Mouse (Mus musculus) lung, embryonic 16.5 days (tissue): ENCODE measurements around the gene Mapk1ip1l. TPM values are rescaled to one million over a fixed set of nuclear protein-coding genes. Genes with fewer than 3 reads are reported as not detected.

Source experiments
- ATAC-seq: fragments of 200-750 bp; cut with Nextera tagmentation; 2 replicates; pipeline ENCODE4 v1.8.0; 2017; ENCODE audit warnings: low read depth, mild to moderate bottlenecking, moderate library complexity
- H3K27ac ChIP-seq: fragments of 300-500 bp; sonication (generic); 2 replicates; pipeline ENCODE4 v1.5.1; 2014; ENCODE audit warnings: mild to moderate bottlenecking, control low read depth, low read length
- H3K27me3 ChIP-seq: fragments of 300-500 bp; sonication (generic); 2 replicates; pipeline ENCODE4 v1.6.1; 2014; ENCODE audit warnings: low read depth, low read length, mixed read lengths; ENCODE audit not compliant: control insufficient read depth, insufficient read depth
- H3K36me3 ChIP-seq: fragments of 300-500 bp; sonication (generic); 2 replicates; pipeline ENCODE4 v1.6.1; 2014; ENCODE audit warnings: low read length; ENCODE audit not compliant: control insufficient read depth, insufficient read depth
- H3K4me1 ChIP-seq: fragments of 300-500 bp; sonication (generic); replicated peaks from 2 replicates; pipeline ENCODE4 v1.6.1; 2014; ENCODE audit warnings: low read length, mixed read lengths; ENCODE audit not compliant: control insufficient read depth, insufficient read depth
- H3K4me2 ChIP-seq: fragments of 300-500 bp; sonication (generic); 2 replicates; pipeline ENCODE4 v1.6.1; 2014; ENCODE audit warnings: low read depth, low read length, control low read depth
- H3K4me3 ChIP-seq: fragments of 300-500 bp; sonication (generic); 2 replicates; pipeline ENCODE4 v1.5.1; 2014; ENCODE audit warnings: mild to moderate bottlenecking, low read length, control low read depth
- H3K9ac ChIP-seq: fragments of 300-500 bp; sonication (generic); 2 replicates; pipeline ENCODE4 v1.6.1; 2014; ENCODE audit warnings: low read length, control low read depth
- H3K9me3 ChIP-seq: fragments of 300-500 bp; sonication (generic); 2 replicates; pipeline ENCODE4 v1.6.1; 2016; ENCODE audit warnings: low read length; ENCODE audit not compliant: control insufficient read depth
- WGBS: fragments of 180-500 bp; shearing (Covaris S2); extraction: QIAGEN DNeasy Blood & Tissue Kit; methylation state at CpG from one replicate; pipeline ENCODE4 v1.1.7; 2014; 5-methylcytosine and 5-hydroxymethylcytosine counted together
- polyA plus RNA-seq: library from polyadenylated mRNA; unstranded; fragments of >200 nt; fragmentation: Nextera tagmentation; extraction: Ambion mirVana; gene quantifications from 2 replicates; pipeline ENCODE4 v1.2.1, GENCODE M21; 2015

Mapk1ip1l gene
- polyA plus RNA-seq, 1 experiment from 2014 or later, result 71.0 TPM

- peaks cover 11% of the 10 kb centered on the region for H3K4me1 ChIP-seq
- WGBS, result 49% methylated on average over 2 of the region's 2 CpGs
- no peak for ATAC-seq
- H3K9ac ChIP-seq, result no peak overlapping the region
- no peak overlapping the region for H3K4me3 ChIP-seq
- H3K36me3 ChIP-seq, result no peaks in the 10 kb centered on the region
- no peak overlapping the region for H3K4me2 ChIP-seq
- H3K9me3 ChIP-seq, result no peaks in the 10 kb centered on the region
- no peaks in the 10 kb centered on the region for H3K27me3 ChIP-seq
- H3K27ac ChIP-seq, result no peak overlapping the region
Measured at GRCm38 (mm10) chr14:47296232-47296631, 1.8 kb upstream of the Mapk1ip1l start.

DNA sequence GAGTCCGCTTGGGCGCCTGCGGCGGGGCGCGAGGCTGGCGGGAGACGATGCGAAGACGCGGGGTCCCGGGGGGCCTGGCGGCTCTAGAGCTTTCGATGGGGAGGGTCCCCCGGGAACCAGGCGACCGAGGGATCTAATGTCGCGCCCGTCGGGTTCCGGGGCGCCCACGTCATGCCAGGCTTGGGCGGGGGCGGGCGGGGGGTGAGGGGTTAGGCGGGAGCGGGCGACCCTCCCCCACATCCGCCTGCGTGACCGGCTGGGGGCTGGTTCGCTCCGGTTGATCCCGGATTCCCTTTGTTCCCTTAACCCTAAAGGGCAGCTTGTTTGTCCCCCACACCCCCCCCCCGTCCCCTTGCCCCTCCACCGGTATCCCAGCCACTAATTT is 334 bp downstream of the Mapk1ip1l start:
- Histone ChIP-seq H3K27ac (peak overlapping the region; percentile 96), H3K9me3 (no peaks in the 10 kb centered on the region), H3K4me2 (peak overlapping the region; percentile 76), H3K9ac (peak overlapping the region; percentile 96), H3K27me3 (no peaks in the 10 kb centered on the region), H3K4me1 (peaks cover 11% of the 10 kb centered on the region), H3K4me3 (peak overlapping the region; percentile 82), H3K36me3 (no peaks in the 10 kb centered on the region)
- ATAC-seq, result peak; percentile 82
- 0% methylated on average over 27 of the region's 38 CpGs for WGBS

GRCm38 (mm10) chr14:47298819-47299261 is 774 bp downstream of the Mapk1ip1l start:
- H3K9me3 ChIP-seq, result no peaks in the 10 kb centered on the region
- under 1% methylated on average over 15 of the region's 15 CpGs for WGBS
- ATAC-seq, result peak; percentile 53
- H3K9ac ChIP-seq, result peak overlapping the region; percentile 96
- peak overlapping the region; percentile 76 for H3K4me2 ChIP-seq
- H3K27me3 ChIP-seq, result no peaks in the 10 kb centered on the region
- H3K36me3 ChIP-seq, result no peaks in the 10 kb centered on the region
- peak overlapping the region; percentile 96 for H3K27ac ChIP-seq
- peaks cover 11% of the 10 kb centered on the region for H3K4me1 ChIP-seq
- H3K4me3 ChIP-seq, result peak overlapping the region; percentile 82

- Histone ChIP-seq H3K9ac (no peak overlapping the region), H3K9me3 (no peaks in the 10 kb centered on the region), H3K27ac (no peak overlapping the region), H3K4me1 (peaks cover 9% of the 10 kb centered on the region), H3K4me2 (no peak overlapping the region), H3K4me3 (no peak overlapping the region), H3K36me3 (no peaks in the 10 kb centered on the region), H3K27me3 (no peaks in the 10 kb centered on the region)
- ATAC-seq, result no peak
- WGBS, result 76% methylated on average over 14 of the region's 14 CpGs
Measured at GRCm38 (mm10) chr14:47302885-47303680, 5.0 kb downstream of the Mapk1ip1l start.

- no peak overlapping the region for H3K9ac ChIP-seq
- no peaks in the 10 kb centered on the region for H3K9me3 ChIP-seq
- no peaks in the 10 kb centered on the region for H3K27me3 ChIP-seq
- H3K27ac ChIP-seq, result no peak overlapping the region
- peaks cover 2% of the 10 kb centered on the region; the same call in 1 of the 2 replicates for H3K36me3 ChIP-seq
- peaks cover 5% of the 10 kb centered on the region for H3K4me1 ChIP-seq
- ATAC-seq, result no peak
- H3K4me2 ChIP-seq, result no peak overlapping the region
- no peak overlapping the region for H3K4me3 ChIP-seq
- 90% methylated on average over 6 of the region's 6 CpGs for WGBS
Measured at GRCm38 (mm10) chr14:47304814-47305405, 6.8 kb downstream of the Mapk1ip1l start.

- Histone ChIP-seq H3K9ac (no peak overlapping the region), H3K27ac (no peak overlapping the region), H3K9me3 (no peaks in the 10 kb centered on the region), H3K27me3 (no peaks in the 10 kb centered on the region), H3K4me2 (no peak overlapping the region), H3K4me3 (no peak overlapping the region), H3K36me3 (peaks cover 13% of the 10 kb centered on the region), H3K4me1 (no peaks in the 10 kb centered on the region)
- no peak for ATAC-seq
- 62% methylated on average over 4 of the region's 4 CpGs for WGBS
Measured at GRCm38 (mm10) chr14:47305933-47306332, 7.9 kb downstream of the Mapk1ip1l start.

GRCm38 (mm10) chr14:47307669-47308068 is 9.6 kb downstream of the Mapk1ip1l start:
- WGBS, result 70% methylated on average over 3 of the region's 3 CpGs
- no peak overlapping the region for H3K27ac ChIP-seq

GRCm38 (mm10) chr14:47309061-47309460 is 11.0 kb downstream of the Mapk1ip1l start:
- Histone ChIP-seq H3K4me1 (no peaks in the 10 kb centered on the region), H3K27ac (no peak overlapping the region), H3K9ac (no peak overlapping the region), H3K4me3 (no peak overlapping the region), H3K9me3 (no peaks in the 10 kb centered on the region), H3K27me3 (no peaks in the 10 kb centered on the region), H3K4me2 (no peak overlapping the region), H3K36me3 (peaks cover 32% of the 10 kb centered on the region)
- WGBS, result 80% methylated on average over 1 of the region's 1 CpGs
- ATAC-seq, result no peak

More at GRCm38 (mm10) chr14:47307669-47308068, 9.6 kb downstream of the Mapk1ip1l start:
- Histone ChIP-seq H3K9me3 (no peaks in the 10 kb centered on the region), H3K9ac (no peak overlapping the region), H3K36me3 (peaks cover 26% of the 10 kb centered on the region), H3K4me1 (no peaks in the 10 kb centered on the region), H3K4me3 (no peak overlapping the region), H3K27me3 (no peaks in the 10 kb centered on the region), H3K4me2 (no peak overlapping the region)
- ATAC-seq, result no peak

GRCm38 (mm10) chr14:47310342-47311181 is 12.5 kb downstream of the Mapk1ip1l start:
- no peaks in the 10 kb centered on the region for H3K4me1 ChIP-seq
- H3K27ac ChIP-seq, result no peak overlapping the region
- 96% methylated on average over 18 of the region's 18 CpGs for WGBS
- H3K4me3 ChIP-seq, result no peak overlapping the region
- H3K36me3 ChIP-seq, result peaks cover 36% of the 10 kb centered on the region
- ATAC-seq, result no peak
- H3K27me3 ChIP-seq, result no peaks in the 10 kb centered on the region
- H3K4me2 ChIP-seq, result no peak overlapping the region
- H3K9me3 ChIP-seq, result no peaks in the 10 kb centered on the region
- no peak overlapping the region for H3K9ac ChIP-seq
